Mouse (Mus musculus): ENCODE data around the gene Tmigd3.

Gene Tmigd3

GRCm38 (mm10) chr3:105870558-105870957 lies at the start of gene Tmigd3, which contains the start of gene Adora3:
TSS of gene Tmigd3 (plus strand) at chr3:105870903.
TSS of gene Adora3 (plus strand) at chr3:105870858.
- DNase-seq (ENCODE audit: low spot score), result no peak

GRCm38 (mm10) chr3:105821504-105821903 lies 49.2 kb upstream of the Tmigd3 start:
- no peak for DNase-seq (ENCODE audit: low spot score)

- no peak for DNase-seq (ENCODE audit: low spot score)
Measured at GRCm38 (mm10) chr3:105823609-105824008, 47.1 kb upstream of the Tmigd3 start.

GRCm38 (mm10) chr3:105824103-105824502 lies 46.6 kb upstream of the Tmigd3 start:
- no peak for DNase-seq (ENCODE audit: low spot score)

GRCm38 (mm10) chr3:105824704-105825103 lies 46.0 kb upstream of the Tmigd3 start:
- no peak for DNase-seq (ENCODE audit: low spot score)

GRCm38 (mm10) chr3:105825501-105826161 lies 45.1 kb upstream of the Tmigd3 start:
- no peak for DNase-seq (ENCODE audit: low spot score)

- no peak for DNase-seq (ENCODE audit: low spot score)
Measured at GRCm38 (mm10) chr3:105831584-105831983, 39.1 kb upstream of the Tmigd3 start.

GRCm38 (mm10) chr3:105835875-105836274 lies 34.8 kb upstream of the Tmigd3 start:
- no peak for DNase-seq (ENCODE audit: low spot score)

GRCm38 (mm10) chr3:105836883-105837282 lies 33.8 kb upstream of the Tmigd3 start:
- no peak for DNase-seq (ENCODE audit: low spot score)

- no peak for DNase-seq (ENCODE audit: low spot score)
Measured at GRCm38 (mm10) chr3:105838655-105839054, 32.0 kb upstream of the Tmigd3 start.

- DNase-seq (ENCODE audit: low spot score), result no peak
Measured at GRCm38 (mm10) chr3:105839836-105840235, 30.9 kb upstream of the Tmigd3 start.

- no peak for DNase-seq (ENCODE audit: low spot score)
Measured at GRCm38 (mm10) chr3:105846294-105847069, 24.2 kb upstream of the Tmigd3 start.

- DNase-seq (ENCODE audit: low spot score), result no peak
Measured at GRCm38 (mm10) chr3:105853781-105854180, 16.9 kb upstream of the Tmigd3 start.

- DNase-seq (ENCODE audit: low spot score), result no peak
Measured at GRCm38 (mm10) chr3:105854786-105855185, 15.9 kb upstream of the Tmigd3 start.

GRCm38 (mm10) chr3:105857513-105857912 lies 13.2 kb upstream of the Tmigd3 start:
- DNase-seq (ENCODE audit: low spot score), result no peak

GRCm38 (mm10) chr3:105861747-105862366 lies 8.8 kb upstream of the Tmigd3 start:
- DNase-seq (ENCODE audit: low spot score), result no peak

- DNase-seq (ENCODE audit: low spot score), result no peak
Measured at GRCm38 (mm10) chr3:105864123-105864522, 6.6 kb upstream of the Tmigd3 start.

- DNase-seq (ENCODE audit: low spot score), result no peak
Measured at GRCm38 (mm10) chr3:105865122-105865521, 5.6 kb upstream of the Tmigd3 start.

- no peak for DNase-seq (ENCODE audit: low spot score)
Measured at GRCm38 (mm10) chr3:105868135-105868534, 2.6 kb upstream of the Tmigd3 start.

GRCm38 (mm10) chr3:105872034-105872433 lies 1.3 kb downstream of the Tmigd3 start:
- no peak for DNase-seq (ENCODE audit: low spot score)

GRCm38 (mm10) chr3:105872579-105872978 lies 1.9 kb downstream of the Tmigd3 start:
- no peak for DNase-seq (ENCODE audit: low spot score)

- DNase-seq (ENCODE audit: low spot score), result no peak
Measured at GRCm38 (mm10) chr3:105873451-105874445, 3.0 kb downstream of the Tmigd3 start.
